Mouse (Mus musculus) hindbrain, embryonic 11.5 days (tissue): ENCODE measurements at regions not wholly inside any gene's neighbourhood (a gene's known extent, or its start where the extent isn't known, plus 50 kb on each side); places are given as distances from the start of the nearest gene placed in this dataset.

Source experiments
- ATAC-seq: fragments of 200-750 bp; cut with Nextera tagmentation; 2 replicates; pipeline ENCODE4 v1.8.0; 2017; ENCODE audit warnings: mild to moderate bottlenecking, moderate TSS enrichment, moderate library complexity; ENCODE audit not compliant: low FRiP score
- DNase-seq: peaks from one replicate; pipeline ENCODE4 v3.0.0-alpha.2; 2015; ENCODE audit warnings: low spot score
- H3K27ac ChIP-seq: fragments of 300-500 bp; sonication (generic); 2 replicates; pipeline ENCODE4 v1.5.1; 2014; ENCODE audit warnings: mild to moderate bottlenecking, low read depth, low read length
- H3K27me3 ChIP-seq: fragments of 300-500 bp; sonication (generic); 2 replicates; pipeline ENCODE4 v1.6.1; 2014; ENCODE audit warnings: mild to moderate bottlenecking, low read length, moderate library complexity, mixed read lengths; ENCODE audit not compliant: control insufficient read depth, insufficient read depth
- H3K36me3 ChIP-seq: fragments of 300-500 bp; sonication (generic); 2 replicates; pipeline ENCODE4 v1.6.1; 2014; ENCODE audit warnings: mild to moderate bottlenecking, low read length, moderate library complexity, mixed read lengths; ENCODE audit not compliant: control insufficient read depth, insufficient read depth
- H3K4me1 ChIP-seq: fragments of 300-500 bp; sonication (generic); replicated peaks from 2 replicates; pipeline ENCODE4 v1.6.1; 2014; ENCODE audit warnings: low read length, mixed read lengths; ENCODE audit not compliant: control insufficient read depth, insufficient read depth
- H3K4me2 ChIP-seq: fragments of 300-500 bp; sonication (generic); replicated peaks from 2 replicates; pipeline ENCODE4 v1.6.1; 2014; ENCODE audit warnings: mild to moderate bottlenecking, low read depth, low read length
- H3K4me3 ChIP-seq: fragments of 300-500 bp; sonication (generic); 2 replicates; pipeline ENCODE4 v1.5.1; 2014; ENCODE audit warnings: low read depth, low read length
- H3K9ac ChIP-seq: fragments of 300-500 bp; sonication (generic); 2 replicates; pipeline ENCODE4 v1.6.1; 2014; ENCODE audit warnings: low read depth, low read length
- H3K9me3 ChIP-seq: fragments of 300-500 bp; sonication (generic); 2 replicates; pipeline ENCODE4 v1.6.1; 2016; ENCODE audit warnings: low read length; ENCODE audit not compliant: control insufficient read depth
- WGBS: fragments of 180-500 bp; shearing (Covaris S2); extraction: QIAGEN DNeasy Blood & Tissue Kit; methylation state at CpG from one replicate; pipeline ENCODE4 v1.1.7; 2014; 5-methylcytosine and 5-hydroxymethylcytosine counted together

- ATAC-seq: no peak
- Histone ChIP-seq H3K9ac (no peak overlapping the region), H3K9me3 (no peaks in the 10 kb centered on the region), H3K4me3 (no peak overlapping the region), H3K36me3 (no peaks in the 10 kb centered on the region), H3K27ac (no peak overlapping the region), H3K4me2 (no peak overlapping the region), H3K27me3 (no peaks in the 10 kb centered on the region), H3K4me1 (no peaks in the 10 kb centered on the region; the same call in 1 of the 2 replicates)
- no peak for DNase-seq
- 74% methylated on average over 6 of the region's 6 CpGs for WGBS
Observed at GRCm38 (mm10) chr2:166427390-166427789, 271.9 kb upstream of the Sulf2 start.

DNA sequence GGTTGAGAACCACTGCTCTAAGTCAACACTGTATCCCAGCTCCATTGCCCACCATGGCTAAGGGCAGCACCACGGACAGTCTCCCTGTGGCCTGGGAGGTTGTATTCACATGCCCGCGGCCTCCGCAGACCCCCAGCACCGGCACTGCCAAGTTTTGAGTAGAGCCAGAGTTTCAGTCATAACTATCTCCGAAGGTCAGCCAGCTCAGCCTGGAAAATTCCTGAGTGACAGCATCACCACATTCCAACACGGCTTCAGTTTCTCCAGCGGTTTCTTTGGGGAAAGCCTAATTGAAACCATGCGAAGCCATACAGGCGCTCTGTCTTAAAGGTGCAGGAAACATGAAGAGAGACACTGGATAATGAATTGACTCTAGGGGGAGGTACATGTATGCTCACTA is 271.5 kb upstream of the Sulf2 start:
- Histone ChIP-seq H3K9ac (no peak overlapping the region), H3K36me3 (no peaks in the 10 kb centered on the region), H3K4me3 (no peak overlapping the region), H3K4me2 (no peak overlapping the region), H3K27me3 (no peaks in the 10 kb centered on the region), H3K4me1 (no peaks in the 10 kb centered on the region; the same call in 1 of the 2 replicates), H3K9me3 (no peaks in the 10 kb centered on the region), H3K27ac (no peak overlapping the region)
- 52% methylated on average over 10 of the region's 10 CpGs for WGBS
- ATAC-seq (no peak), DNase-seq (peak; percentile 56)

DNA sequence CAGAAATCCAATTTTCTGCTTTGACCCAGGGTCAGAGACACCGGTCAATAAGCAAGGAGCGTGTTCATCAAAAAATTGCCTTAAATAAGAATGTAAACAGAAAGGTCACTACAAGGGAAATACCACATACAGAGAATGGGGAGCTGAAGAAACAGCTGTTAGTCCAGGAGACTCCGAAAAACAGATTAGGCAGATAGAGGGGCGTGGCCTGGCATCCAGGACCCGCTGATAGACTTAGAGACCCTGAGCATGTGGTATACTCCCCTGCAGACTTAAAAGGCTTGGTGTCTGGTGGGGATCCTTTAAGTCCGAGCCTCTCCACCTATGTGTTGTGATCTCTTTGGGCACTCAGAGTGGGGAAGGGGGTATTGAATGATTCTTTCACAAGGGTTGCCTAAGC is 271.0 kb upstream of the Sulf2 start:
- Histone ChIP-seq H3K4me1 (no peaks in the 10 kb centered on the region; the same call in 1 of the 2 replicates), H3K4me2 (no peak overlapping the region), H3K9me3 (no peaks in the 10 kb centered on the region), H3K27me3 (no peaks in the 10 kb centered on the region), H3K9ac (no peak overlapping the region), H3K27ac (no peak overlapping the region), H3K36me3 (no peaks in the 10 kb centered on the region), H3K4me3 (no peak overlapping the region)
- DNase-seq (no peak), ATAC-seq (no peak)
- WGBS: 42% methylated on average over 6 of the region's 6 CpGs

GRCm38 (mm10) chr2:166425141-166425540 is 269.7 kb upstream of the Sulf2 start:
- H3K27ac ChIP-seq: no peak overlapping the region
- no peaks in the 10 kb centered on the region for H3K27me3 ChIP-seq
- H3K9me3 ChIP-seq: no peaks in the 10 kb centered on the region
- H3K4me2 ChIP-seq: no peak overlapping the region
- ATAC-seq (no peak), DNase-seq (no peak)
- H3K4me1 ChIP-seq: no peaks in the 10 kb centered on the region; the same call in 1 of the 2 replicates
- WGBS: 90% methylated on average over 3 of the region's 3 CpGs
- H3K9ac ChIP-seq: no peak overlapping the region
- no peaks in the 10 kb centered on the region for H3K36me3 ChIP-seq
- no peak overlapping the region for H3K4me3 ChIP-seq

DNA sequence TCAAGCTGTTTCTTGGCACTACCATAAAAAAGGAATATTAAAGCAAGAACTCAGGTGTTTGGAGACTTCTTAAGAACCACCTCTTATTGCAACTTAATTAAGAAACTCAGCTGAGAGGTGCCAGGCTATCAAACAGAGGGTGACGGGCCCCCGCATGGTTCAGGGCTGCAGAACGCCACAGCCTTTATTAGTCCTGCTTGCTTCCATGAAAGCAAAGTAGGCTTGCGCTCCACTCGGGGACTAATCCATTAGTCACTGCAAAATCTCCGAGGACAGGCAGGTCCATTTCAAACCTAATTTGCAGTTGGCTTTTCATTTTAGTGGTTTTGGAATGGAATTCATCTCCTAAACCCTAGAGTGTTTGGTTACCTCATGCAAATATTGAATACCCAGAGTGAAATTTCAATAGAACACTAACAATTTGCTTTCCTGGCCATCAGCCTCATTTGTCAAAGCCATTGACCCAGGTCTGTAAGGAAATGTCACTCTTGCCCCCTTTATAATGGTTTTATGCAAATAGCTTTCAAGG is 267.7 kb upstream of the Sulf2 start:
- Histone ChIP-seq H3K4me1 (no peaks in the 10 kb centered on the region), H3K4me2 (no peak overlapping the region), H3K9me3 (no peaks in the 10 kb centered on the region), H3K27me3 (no peaks in the 10 kb centered on the region), H3K36me3 (no peaks in the 10 kb centered on the region), H3K4me3 (no peak overlapping the region), H3K27ac (no peak overlapping the region), H3K9ac (no peak overlapping the region)
- DNase-seq: no peak
- peak; percentile 54; the same call in 1 of the 2 replicates for ATAC-seq
- 44% methylated on average over 6 of the region's 6 CpGs for WGBS

DNA sequence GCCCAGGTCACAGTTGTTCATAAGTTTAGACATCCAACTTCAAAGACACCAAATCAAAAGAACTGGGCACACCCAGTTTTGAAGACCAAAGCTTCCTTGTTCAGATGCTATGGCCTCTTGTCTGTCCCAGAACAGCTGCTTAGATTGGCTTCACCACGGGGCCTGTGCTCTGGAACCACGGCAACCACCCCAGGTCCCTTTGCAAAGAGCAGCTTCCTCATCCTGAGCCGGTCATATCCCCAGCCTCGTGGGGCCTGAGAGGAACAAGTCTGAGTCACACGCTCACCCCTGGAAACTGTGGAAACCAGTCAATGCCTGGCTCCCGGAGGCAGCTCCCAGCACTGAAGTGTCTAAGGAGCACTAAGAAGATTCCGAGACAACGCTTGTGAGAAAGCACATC is 264.8 kb upstream of the Sulf2 start:
- Histone ChIP-seq H3K4me3 (no peak overlapping the region), H3K9ac (no peak overlapping the region), H3K4me2 (no peak overlapping the region), H3K27ac (no peak overlapping the region), H3K9me3 (no peaks in the 10 kb centered on the region), H3K4me1 (no peaks in the 10 kb centered on the region), H3K27me3 (no peaks in the 10 kb centered on the region), H3K36me3 (no peaks in the 10 kb centered on the region)
- WGBS: 69% methylated on average over 8 of the region's 8 CpGs
- ATAC-seq: no peak
- no peak for DNase-seq

DNA sequence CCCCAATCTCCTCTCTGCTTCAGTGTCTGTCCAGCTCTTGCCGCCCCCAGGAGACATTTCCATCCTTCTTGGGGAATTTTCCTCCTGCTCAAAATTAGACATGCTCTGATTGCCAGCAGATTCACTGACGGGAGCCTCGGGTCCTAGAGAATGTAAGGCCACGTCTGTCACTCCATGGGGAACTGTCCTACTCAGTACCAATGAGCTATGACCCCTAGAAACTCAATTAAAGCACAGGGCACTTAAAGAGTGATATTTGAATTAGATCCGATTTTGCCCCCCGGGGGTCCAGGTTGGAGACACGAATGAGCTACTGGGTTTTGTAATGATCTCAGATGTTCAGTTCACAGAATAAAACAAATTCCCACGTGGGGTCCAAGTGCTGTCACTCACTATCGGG is 263.8 kb upstream of the Sulf2 start:
- 35% methylated on average over 9 of the region's 9 CpGs for WGBS
- Histone ChIP-seq H3K27me3 (no peaks in the 10 kb centered on the region), H3K9ac (no peak overlapping the region), H3K4me2 (no peak overlapping the region), H3K27ac (0 out of 2 replicates have a peak overlapping the region, but pooled peaks have one; percentile 17), H3K4me3 (no peak overlapping the region), H3K9me3 (no peaks in the 10 kb centered on the region), H3K4me1 (no peaks in the 10 kb centered on the region), H3K36me3 (no peaks in the 10 kb centered on the region)
- DNase-seq (peak; percentile 40), ATAC-seq (no peak)

DNA sequence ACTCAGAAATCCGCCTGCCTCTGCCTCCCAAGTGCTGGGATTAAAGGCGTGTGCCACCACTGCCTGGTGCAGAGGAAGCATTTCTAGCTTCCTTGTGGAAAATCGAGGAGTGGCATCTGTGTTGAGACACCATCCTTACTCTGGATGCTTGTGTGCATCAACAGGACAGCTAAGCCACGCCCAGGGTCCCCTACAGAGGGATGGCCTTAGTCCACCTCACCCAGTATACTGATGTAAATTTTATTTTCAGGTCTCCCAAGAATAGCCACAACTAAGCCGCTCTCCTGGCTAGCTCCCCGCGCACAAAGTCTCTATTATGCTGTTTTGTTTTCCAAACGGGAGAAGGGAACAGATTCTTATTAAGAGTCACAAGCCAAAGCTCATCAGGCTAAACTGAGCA is 262.8 kb upstream of the Sulf2 start:
- Histone ChIP-seq H3K4me1 (peaks cover 2% of the 10 kb centered on the region; the same call in 1 of the 2 replicates), H3K4me3 (no peak overlapping the region), H3K9ac (no peak overlapping the region), H3K27ac (no peak overlapping the region), H3K36me3 (no peaks in the 10 kb centered on the region), H3K9me3 (no peaks in the 10 kb centered on the region), H3K27me3 (no peaks in the 10 kb centered on the region), H3K4me2 (no peak overlapping the region)
- ATAC-seq: no peak
- WGBS: 72% methylated on average over 8 of the region's 8 CpGs
- no peak for DNase-seq

DNA sequence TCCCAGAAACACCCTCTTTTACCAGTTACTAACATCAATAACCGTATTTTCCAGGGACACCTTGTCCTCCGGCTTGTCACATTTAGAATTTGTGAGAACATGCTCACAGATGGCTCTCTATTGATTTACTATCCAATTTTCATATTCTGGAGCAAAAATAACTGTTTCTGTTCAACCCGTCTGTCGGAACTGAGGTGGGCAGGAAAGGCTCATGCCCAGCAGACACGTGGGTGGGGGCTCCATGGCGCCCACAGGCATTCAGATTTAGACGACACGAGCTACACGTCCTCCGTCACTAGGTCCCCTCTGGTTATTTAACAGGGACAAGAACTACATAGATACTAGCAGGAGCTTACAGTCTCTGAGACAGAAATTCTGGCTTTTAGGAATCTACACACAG is 262.2 kb upstream of the Sulf2 start:
- DNase-seq (no peak), ATAC-seq (no peak)
- H3K27me3 ChIP-seq: no peaks in the 10 kb centered on the region
- H3K27ac ChIP-seq: no peak overlapping the region
- peaks cover 3% of the 10 kb centered on the region; the same call in 1 of the 2 replicates for H3K4me1 ChIP-seq
- no peaks in the 10 kb centered on the region for H3K9me3 ChIP-seq
- no peak overlapping the region for H3K4me3 ChIP-seq
- H3K9ac ChIP-seq: no peak overlapping the region
- no peak overlapping the region for H3K4me2 ChIP-seq
- H3K36me3 ChIP-seq: no peaks in the 10 kb centered on the region
- WGBS: 89% methylated on average over 10 of the region's 10 CpGs
